Mouse (Mus musculus) lung, postnatal 14 days (tissue): ENCODE results near the gene Polr2a.

Source experiments
- DNase-seq: peaks from one replicate; pipeline ENCODE4 v3.0.0; 2021

Polr2a gene

DNA sequence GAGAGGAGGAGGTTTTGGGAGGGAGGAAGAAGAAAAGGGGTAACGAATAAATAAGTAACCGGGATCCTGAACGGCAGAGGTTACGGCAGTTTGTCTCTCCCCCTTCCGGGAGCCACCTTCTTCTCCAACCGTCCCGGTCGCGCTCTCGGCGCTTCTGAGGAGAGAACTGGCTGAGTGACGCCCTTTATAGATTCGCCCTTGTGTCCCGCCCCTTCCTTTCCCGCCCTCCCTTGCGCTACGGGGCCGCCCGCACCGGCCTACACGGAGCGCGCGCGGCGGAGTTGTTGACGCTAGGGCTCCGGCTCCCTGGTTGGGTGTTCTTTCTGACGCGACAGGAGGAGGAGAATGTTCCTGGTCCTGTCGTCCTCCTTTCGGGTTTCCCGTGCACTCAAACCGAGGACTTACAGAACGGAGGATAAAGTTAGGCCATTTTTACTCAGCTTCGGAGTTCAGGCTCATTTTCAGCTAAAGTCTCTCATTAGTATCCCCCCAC, at the start of gene Polr2a:
TSS of gene Polr2a (minus strand) at position 160 of the 493 bp plus-strand sequence.
- DNase-seq: peak; percentile 98

DNA sequence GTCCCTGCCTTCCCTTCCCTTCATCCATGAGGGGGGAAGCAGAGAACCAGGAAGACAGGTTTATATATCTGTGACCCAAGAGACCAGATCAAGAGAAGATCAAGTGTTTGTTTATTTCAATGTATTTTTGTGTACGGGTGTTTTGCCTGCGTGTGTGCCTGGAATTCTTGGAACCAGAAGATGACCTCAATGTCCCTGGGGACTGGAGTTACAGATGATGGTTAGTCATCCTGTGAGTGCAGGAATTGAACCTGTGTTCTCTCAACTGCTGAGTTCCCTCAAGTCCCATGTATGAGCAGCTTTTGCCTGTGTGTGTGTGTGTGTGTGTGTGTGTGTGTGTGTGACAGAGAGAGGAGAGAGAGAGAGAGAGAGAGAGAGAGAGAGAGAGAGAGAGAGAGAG, 49.2 kb upstream of the Polr2a start:
- no peak for DNase-seq

DNA sequence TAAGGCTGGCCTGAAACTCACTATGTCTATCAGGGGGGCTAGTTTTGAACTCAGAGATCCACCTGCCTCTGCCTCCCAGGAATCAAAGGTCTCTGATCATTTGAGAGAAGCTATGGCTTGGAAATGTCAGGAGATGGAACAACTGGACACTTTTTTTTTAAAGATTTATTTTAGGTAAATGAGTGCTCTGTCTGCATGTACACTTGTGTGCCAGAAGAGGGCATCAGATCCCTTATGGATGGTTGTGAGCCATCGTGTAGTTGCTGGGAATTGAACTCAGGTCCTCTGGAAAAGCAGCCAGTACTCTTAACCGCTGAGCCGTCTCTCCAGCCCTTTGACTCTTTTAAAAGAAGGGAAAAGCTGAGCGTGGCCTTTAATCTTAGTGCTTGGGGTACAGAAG, 47.9 kb upstream of the Polr2a start:
- DNase-seq: no peak

DNA sequence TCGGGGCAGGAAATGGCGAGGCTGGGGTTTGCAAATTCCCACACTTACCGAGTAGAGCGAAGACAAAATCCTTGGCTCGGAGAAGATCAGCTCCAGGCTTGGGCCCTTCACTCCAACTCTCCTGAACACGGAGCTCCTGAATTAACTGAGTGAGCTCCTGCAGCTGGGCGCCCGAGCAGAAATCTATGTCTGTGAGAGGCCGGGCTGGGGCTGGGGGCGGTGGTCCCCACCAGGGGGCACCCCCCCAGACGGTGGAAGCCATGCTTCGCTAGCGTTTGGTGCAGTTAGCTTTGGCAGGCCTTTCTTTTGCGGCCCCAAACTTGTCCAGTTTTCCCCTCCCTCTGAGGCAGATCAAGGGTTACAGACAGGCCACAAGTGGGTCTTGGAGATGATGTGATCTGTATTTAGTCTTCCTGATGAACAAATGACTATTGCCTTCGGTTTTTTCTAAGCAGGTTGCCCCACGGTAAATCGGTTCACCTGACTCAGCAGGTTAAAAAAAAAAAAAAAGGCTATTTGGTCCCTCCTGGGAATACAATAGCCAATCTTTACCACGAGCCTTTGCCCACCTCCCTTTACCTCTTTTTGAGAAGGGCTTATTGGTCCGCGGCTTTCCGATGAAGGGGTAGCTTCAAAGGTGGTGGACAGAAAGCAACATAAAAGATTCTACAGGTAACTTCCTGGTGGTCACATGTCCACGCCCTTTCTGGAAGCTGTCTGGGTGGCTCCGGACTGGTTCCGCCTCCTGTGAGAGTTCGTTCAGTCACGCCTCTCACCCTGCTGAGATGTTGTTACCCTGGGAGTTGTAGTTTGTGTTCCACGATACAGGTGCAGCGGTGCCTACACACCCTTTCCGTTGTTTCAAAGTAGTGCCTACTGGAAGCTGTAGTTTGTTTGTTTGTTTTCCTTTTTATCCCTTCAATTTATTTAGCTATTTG, 46.8 kb upstream of the Polr2a start, which contains the start of gene Tmem102:
TSS of gene Tmem102 (minus strand) at position 653 of the 938 bp plus-strand sequence.
- DNase-seq: peak; percentile 53

DNA sequence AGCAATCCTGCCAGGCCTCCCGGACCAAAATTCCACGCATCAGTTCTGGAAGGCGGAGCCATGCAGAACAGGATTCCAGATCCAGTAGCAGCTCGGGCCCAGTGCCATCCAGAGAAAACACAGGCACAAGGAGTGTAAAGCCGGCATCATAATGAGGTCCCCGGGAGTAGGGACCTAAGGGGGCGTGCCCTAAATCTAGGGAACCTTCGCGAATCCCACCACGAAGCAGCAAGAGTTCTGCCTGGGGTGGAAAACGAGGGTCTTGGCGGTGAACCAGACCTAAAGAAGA, 46.2 kb upstream of the Polr2a start:
- peak; percentile 27 for DNase-seq

DNA sequence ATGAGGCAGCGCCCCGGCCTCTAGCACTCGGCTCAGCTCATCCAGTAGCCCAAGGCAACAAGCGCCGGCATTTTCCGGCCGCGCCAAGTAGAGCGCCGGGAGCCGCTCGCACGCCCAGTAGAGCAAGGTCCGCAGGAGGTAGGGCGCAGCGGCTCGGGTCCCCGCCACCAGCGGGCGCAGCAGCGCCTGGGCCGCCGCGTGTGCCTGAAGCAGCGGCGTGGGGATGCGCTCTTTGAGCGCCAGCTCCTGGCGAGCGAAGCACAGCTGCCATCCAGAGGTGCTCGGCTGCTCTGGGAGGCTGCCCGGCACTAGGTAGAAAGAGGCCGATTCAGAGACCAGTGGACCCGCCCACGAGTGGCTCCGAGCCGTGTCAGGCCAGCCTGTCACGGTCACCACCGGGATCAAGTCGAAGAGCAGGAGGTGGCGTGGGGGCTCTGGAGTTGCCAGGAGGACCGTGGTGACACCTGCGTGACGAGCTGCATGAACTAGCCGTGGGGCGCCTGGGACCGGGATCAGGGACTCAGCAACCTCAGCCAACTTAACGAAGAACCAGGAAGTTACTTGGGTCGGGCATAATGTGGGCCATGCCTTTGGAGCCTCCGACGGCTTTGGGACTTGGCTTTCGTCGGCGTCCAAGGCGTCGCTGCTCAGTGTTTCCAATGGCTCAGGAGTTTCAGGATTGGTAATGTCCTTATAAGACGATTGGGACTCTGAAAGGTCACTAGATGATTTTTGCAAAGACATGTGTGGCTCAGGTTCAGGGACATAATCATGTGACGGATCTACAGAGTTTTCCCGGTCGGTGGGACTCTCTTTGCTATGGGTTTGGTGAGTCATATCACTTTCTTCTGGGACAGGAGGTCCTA, 45.6 kb upstream of the Polr2a start:
- DNase-seq: peak; percentile 78

DNA sequence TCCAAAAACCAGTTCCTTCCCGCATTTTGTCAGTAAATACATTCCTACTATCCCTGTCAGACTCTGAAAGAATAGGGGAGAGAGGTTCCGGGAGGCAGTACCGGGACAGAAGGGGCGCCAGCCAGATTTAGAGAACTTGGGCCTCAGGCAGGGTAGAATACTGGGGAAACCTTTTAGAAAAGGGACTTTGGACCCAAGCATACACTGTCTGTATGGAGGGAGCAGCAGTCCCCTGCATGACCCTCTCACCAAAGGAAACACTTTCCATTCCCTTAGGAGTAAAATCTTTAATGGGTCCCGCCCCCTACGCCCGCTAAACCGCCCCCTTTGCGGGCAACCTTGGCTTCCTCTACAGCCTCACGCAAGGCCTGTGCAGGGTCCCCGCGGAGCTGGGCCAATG, 44.9 kb upstream of the Polr2a start:
- no peak for DNase-seq

DNA sequence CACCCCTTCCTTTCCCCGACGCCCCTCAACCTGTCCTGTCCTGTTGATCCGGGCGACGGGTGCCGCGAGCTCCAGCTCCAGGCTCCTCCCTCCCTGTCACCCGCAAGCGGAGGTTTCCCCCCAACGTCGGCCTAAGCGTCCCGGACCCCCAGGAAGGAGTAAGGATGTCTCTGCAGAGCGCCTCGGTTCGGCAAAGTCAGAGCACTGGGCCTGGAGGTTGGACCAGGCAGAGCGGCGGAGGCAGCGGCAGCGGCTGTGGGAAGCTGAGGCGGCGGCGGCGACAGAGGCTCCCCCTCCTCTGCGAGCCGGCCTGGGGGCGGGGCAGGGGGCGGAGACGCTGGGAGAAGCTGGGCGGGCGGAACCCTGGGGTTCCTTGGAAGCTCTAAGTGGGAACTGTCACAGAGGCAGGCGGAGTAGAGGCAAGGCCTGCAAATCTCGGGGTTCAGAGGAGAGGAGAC, 44.2 kb upstream of the Polr2a start:
- peak; percentile 90 for DNase-seq

DNA sequence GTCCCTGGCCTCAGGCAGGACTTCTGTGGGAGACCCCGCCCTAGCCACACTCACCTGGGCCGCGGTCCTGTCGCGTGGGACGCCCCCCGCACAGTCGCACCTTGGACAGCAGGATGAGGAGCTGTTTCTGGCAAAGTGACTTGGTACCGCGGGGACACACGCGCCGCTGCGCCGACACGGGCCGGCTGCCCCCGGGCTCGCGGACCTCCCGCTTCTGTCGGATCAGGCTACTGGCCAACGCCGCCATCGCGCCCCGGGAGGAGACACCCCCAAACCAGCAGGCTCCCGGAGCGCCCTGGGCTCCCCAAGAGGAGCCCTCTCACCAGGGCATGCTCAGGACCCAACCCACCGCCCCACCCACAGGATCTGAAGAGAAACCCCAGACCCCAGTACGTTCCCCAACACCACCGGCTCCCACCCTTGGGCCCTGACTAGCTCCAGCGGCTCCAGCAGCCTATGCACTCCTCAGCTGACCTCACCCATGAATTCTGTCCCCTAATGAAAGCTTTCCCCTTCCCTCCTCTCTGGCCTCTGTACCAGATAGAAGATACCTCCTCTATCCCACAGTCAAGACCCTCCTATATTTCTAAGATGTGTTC, 43.0 kb upstream of the Polr2a start, which contains the start of gene Fgf11:
TSS of gene Fgf11 (minus strand) at position 479 of the 599 bp plus-strand sequence.
- DNase-seq: no peak

DNA sequence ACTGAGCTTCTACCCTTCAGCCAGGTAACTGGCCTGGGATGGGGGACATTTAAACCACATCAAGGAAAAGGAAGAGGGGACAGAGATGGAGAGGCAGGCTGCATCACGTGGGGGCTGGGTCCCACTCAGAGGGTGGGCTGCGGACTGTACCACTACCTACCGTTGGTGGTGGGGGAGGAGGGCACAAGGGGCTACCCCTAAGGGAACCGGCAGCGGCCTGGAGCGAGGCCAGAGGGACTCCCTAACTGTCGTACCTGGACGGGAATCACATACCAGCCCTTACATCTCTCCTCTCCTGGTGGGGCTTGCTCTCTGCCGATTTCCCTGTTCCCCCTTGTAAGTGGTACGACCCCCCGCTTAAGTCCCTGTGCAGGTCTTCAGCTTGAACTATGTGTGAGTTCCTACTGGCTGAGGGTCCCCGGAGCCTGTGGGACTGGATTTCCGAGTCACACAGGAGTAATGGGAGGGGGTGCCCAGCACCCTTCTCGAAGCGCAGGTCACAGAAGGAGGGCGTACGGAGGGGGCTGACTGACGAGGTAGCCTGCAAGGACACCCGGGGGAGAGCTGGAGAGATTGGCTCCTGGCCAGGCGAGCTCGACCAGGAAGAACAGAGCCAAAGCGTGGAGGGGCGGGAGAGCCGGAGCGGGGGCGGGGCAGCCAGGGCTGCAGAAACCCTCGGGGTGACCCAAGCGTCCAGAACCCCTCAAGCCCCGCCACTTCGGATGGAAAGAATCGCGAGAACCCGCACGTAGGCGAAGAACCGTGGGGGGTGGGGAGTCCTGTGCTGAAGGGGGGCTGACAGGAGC, 42.2 kb upstream of the Polr2a start:
- peak; percentile 67 for DNase-seq

DNA sequence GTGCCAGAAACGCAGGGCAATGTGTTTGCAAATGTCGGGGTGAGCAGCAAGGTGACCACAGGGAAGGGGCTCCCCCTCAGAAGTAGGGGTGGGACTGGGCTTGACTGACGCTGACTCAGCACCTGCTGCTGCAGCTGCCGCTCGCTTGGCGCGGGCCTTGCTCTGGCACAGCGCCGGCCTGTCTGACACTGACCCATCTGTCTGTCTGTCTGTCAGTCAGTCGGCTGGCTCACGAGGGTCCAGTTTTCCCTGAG, 41.6 kb upstream of the Polr2a start:
- no peak for DNase-seq

DNA sequence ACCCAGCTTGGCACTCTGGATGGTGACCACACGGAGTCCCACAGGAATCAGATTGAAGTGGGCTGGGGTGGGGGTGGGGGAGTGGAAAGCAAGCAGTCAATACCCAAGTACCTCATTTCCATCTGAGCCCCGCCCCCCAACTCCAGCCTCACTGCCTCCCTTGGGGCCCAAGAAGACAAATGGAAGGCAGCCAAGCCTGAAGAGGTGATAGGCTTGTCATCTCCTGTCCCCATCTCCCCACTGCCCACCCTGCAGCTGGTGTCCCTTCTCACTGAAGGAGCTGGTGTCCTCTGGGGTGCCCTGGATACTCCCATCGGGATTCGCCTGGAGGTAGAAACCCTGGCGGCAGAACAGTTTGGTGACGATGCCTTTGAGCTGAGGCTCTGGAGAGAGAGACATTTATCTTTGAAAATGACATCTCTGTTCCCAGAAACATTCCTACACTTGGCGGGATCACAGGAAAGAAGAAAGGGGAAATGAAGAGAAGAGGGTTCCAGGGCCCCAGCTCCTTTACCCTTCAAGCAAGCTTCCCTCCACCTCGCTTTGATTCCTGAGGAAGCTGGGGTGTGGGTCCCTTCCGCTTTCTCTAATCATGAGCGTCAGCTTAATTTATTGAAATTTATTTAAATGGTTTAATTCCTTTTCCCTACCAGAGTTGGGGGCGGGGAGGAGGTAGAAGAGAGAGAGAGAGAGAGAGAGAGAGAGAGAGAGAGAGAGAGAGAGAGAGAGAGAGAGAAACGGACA, 41.1 kb upstream of the Polr2a start:
- DNase-seq: no peak

DNA sequence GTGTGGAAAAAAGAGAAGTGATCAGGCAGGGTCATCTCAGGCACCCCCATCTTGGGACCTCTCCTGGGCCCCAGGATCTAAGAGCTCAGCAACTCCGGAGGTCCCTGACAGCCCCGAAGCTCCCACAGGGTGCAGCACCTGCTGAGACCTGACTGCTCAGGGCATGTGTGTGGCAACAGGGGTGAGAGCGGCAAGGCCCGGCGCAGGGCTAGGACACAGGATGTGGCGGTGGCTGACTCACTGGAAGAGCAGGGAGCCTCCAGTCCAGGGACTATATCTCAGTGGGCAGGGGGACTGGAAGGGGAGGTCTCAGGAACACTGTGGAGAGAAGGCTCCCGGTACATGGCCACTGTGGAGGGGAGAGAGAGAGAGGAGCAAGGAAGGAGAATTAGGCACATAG, 39.5 kb upstream of the Polr2a start:
- no peak for DNase-seq

DNA sequence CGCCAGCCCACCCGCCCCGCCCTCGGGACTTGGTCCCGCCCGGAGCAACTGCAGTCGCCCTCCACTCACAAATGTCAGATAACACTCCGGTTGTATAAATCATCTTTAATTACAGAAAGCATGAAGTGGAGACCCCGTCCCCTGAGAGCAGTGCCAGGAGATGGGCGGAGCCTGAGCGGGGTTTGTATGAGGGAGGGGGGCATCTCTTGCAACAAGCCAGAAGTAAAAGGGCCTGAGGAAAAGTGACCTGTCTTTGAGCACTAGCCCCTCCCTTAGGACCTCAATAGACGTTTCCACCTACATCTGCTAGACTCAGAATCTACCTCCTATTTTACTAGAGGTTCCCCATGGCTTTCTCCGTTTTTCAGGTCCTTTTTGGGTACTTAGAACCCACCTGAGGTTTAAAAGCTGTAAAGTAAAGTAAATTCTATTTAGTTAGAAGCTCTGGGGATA, 37.6 kb upstream of the Polr2a start:
- DNase-seq: no peak

DNA sequence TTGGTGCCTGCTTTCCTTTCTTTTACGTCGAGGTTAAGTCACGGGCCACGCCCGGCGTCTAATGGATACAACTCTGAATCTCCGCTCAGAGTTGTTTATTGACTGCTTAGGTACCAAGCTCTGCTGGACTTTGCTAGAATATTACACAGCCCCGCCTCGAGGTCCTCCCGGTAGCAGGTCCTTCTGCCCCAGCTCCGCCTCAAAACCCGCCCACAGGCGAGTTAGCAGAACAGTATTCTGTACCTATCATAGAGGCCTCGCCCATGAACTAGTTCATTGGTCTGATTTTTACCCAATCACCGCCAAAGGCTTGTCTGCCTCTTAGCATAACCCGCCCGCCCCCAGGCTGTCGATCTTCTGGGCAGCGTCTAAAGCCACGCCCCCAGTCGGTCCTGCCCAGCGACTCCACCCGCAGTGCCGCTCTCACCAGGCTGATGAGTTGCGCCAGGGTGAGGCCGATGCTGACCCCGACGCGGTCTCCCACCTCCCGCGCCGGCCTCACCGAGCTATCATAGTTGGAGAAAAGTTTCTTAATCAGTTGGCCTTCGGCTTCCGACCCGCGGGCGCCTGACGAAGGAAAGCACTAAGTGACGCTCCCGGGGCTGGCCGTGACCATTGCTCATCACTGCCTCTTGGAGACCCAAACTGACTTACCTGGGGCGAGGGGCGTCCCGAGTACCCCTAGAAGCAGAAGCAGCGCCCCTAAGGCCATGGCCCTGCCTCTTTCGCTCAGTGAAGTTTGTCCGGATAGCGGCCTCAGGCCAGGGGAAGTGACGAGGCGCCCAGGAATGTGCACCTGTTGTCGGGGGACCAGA, 36.9 kb upstream of the Polr2a start, which contains the start of gene Chrnb1:
TSS of gene Chrnb1 (minus strand) at position 776 of the 815 bp plus-strand sequence.
- DNase-seq: peak; percentile 95

DNA sequence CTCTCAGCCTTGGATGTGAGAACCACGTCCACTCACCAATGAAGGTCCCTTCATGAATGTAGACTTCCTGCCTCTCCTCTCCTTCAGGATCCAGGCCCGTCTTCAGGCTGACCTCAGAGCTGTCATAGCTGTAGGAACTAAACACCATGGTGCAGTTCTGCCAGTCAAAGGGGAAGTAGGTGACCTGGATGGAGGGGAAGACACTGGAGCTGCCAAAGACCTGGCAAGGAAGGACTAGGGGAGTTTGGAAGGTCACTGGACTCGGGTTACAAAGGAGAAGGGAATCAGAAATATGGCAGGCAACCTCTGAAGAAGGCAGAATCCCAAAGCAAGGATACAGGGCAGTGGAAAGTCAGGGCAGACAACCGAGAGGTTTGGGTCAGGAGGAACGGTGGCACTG, 35.0 kb upstream of the Polr2a start:
- DNase-seq: no peak

DNA sequence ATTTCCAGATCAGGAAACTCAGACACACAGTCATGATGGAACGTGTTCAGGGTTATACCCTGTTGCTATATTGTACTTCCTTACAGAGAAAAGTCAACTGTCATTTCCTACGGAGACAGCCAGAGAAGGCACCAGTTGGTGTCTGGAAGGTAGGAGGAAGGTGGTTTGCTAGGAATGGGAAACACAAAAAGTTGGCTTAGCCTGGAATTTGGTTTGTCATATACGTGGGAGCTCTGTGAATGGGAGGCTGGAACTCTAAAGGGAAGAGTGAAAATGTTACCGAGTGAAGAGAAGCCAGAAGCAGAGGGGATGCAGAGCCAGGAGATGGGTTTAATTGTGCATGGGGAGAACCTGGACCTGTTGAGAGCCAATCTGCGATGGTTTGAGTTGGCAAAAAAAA, 33.0 kb upstream of the Polr2a start:
- DNase-seq: no peak

DNA sequence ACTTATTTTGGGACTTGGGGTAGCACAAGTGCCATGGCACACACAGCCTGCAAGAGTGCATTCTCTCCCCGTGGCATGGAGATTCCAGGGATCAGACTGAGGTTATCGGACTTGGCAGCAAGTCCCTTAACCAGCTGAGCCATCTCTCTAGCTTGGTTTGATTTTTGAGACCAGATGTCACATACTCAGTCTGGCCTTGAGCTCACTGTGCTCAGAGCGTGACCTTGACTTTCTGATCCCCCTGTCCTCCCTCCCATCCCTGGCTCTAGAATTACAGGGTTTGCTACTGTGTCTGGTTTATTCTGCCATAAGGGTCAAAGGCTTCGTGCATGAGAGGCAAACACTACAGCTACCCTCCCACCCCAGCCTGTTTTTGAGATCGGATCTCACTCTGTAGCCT, 31.0 kb upstream of the Polr2a start:
- no peak for DNase-seq

DNA sequence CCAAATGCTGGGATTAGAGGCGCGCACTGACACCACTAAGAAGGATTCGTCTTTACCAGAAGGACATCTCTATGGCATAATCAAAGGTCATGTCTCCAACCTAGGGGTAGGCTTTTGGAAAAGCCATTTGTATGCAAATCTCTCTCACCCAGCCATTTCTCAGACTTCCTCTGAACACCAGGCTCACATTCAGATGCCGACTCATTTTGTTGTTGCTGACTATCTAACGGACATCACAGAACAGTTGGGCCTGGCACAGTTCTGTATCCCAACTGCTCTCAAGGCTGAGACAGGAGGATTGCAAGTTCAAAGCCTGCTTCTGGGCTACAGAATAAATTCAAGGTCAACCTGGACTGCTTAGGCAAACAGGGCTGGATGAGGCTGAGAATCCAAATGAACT, 28.9 kb upstream of the Polr2a start:
- DNase-seq: no peak

DNA sequence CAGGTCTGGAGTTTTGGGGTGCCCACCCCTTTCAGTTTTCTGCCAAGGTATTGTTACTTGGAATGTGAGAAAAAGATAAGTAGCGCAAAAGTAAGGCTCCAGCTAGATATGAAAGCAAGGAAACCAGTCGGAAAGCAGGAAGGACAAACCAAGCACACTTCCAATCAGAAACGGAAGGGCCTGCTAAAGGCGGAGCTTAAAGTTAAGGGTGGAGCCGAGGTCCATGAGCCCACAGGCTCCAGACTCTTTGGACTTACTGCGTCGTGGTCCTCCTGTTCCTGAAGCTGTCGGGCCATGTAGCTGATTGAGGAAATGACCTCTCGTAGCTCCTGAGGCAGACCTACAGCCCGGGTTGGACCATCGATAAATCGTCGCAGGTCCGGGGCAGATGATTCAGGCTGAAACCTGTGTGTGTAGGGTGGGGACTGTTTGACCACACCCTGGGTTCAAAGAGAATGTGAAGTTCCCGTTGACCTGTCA, 26.4 kb upstream of the Polr2a start:
- peak; percentile 67 for DNase-seq

DNA sequence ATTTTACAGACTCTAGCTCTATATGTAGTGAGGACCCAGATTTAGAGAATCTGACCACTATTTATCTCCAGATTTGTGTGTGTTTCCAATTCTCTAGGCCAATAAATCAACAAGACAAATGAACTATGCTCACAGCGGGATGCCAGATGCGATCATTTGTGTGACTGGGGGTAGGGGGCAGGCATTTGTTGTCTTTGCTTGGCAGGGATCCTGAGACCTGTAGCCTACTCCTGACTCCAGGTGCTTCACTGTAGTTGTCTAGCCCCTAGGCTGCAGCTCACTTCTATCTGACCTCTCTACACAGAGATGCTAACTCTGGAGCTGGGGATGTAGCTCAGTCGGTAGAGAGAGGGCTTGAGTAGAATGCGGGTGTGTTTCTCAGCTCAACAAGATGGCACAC, 23.4 kb upstream of the Polr2a start:
- DNase-seq: no peak
